In the genomic region with DNA sequence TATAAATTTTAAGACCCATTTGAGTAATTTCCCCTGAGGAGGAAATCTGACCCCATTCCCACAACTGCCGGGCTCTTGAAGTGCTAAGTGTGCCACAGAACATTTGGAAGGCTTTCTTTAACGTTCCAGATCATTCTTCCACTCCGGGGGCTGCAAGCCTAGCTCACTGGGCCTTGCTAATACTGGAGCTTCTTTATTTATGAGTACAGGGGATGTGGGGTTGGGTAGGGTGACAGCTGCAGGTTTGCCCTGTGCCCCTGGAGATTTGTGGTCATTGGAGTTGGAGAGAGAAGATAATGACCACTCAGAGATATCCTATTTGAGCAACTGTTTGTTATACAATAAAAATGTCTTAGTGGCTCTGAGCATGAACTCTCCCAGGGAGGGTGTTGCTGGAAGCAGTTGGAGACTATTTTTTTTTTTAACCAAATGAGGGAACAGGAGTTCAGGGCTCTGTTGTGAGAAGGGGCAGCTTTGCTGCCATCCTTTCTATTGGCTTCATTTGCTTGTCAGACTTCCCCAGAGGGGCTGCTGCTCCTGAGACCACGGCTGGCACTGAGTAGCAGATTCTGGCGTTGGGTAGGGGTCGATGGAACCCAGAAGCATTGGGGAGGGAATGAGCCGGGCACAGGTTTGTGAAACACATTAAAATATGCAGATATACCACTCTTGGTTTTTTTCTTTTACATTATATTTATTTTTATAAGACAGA, we compare ENCODE assay signal across 13 mouse cellular contexts.
DNase-seq lines count a peak whose midpoint lies in the region; ATAC-seq lines count a peak whose summit lies in the region.
"Had no signal": no experiment of that assay in that cellular context is flagged by ENCODE, and none has a peak within 500 bp of the region (broad histone marks: within the 10 kb centered on the region; RNA-seq: fewer than 3 reads in every experiment).

No protein-coding gene starts in this region.

- 59% methylated on average over 7 of the region's 7 CpGs for WGBS in heart, embryonic 11.5 days (ENCODE audit: insufficient replicate concordance)
- WGBS in midbrain, embryonic 10.5 days = 66% methylated on average over 7 of the region's 7 CpGs
- WGBS in midbrain, embryonic 15.5 days = 40% methylated on average over 7 of the region's 7 CpGs
- WGBS in neural tube, embryonic 14.5 days = 15% methylated on average over 7 of the region's 7 CpGs

- H3K27me3 ChIP-seq in heart, embryonic 11.5 days (ENCODE audit: control insufficient read depth, insufficient read depth, low read length) = peaks cover 6% of the 10 kb centered on the region; the same call in 1 of the 2 replicates
- peaks cover 55% of the 10 kb centered on the region for H3K27me3 ChIP-seq in midbrain, embryonic 10.5 days (ENCODE audit: low read depth, poor library complexity, severe bottlenecking)
- H3K27me3 ChIP-seq in midbrain, embryonic 15.5 days (replicated peaks) = no peaks in the 10 kb centered on the region
- no peaks in the 10 kb centered on the region for H3K27me3 ChIP-seq in neural tube, embryonic 14.5 days (ENCODE audit: control insufficient read depth, insufficient read depth, low read length)

- H3K9me3 ChIP-seq in heart, embryonic 11.5 days (replicated peaks; ENCODE audit: control insufficient read depth, low read length) = no peaks in the 10 kb centered on the region
- no peaks in the 10 kb centered on the region for H3K9me3 ChIP-seq in midbrain, embryonic 10.5 days (replicated peaks)
- no peaks in the 10 kb centered on the region for H3K9me3 ChIP-seq in midbrain, embryonic 15.5 days
- no peaks in the 10 kb centered on the region for H3K9me3 ChIP-seq in neural tube, embryonic 14.5 days (ENCODE audit: control insufficient read depth, low read length)
- H3K9me3 ChIP-seq: heart, embryonic 12.5 days had no signal

- peak; percentile 82 for DNase-seq in heart, adult 11 months
- no peak for DNase-seq in midbrain, embryonic 10.5 days (ENCODE audit: low spot score)
- peak; percentile 30 for DNase-seq in kidney, postnatal 10 days
- no peak for DNase-seq in lung, postnatal 14 days
- DNase-seq: cerebellum, adult 11-12 months; right cerebral cortex, postnatal 25 days had no signal

- no peaks in the 10 kb centered on the region for H3K36me3 ChIP-seq in heart, embryonic 11.5 days (ENCODE audit: control insufficient read depth, insufficient read depth, low read length)
- H3K36me3 ChIP-seq in midbrain, embryonic 10.5 days = no peaks in the 10 kb centered on the region
- no peaks in the 10 kb centered on the region for H3K36me3 ChIP-seq in midbrain, embryonic 15.5 days (replicated peaks)
- no peaks in the 10 kb centered on the region for H3K36me3 ChIP-seq in neural tube, embryonic 14.5 days (ENCODE audit: control insufficient read depth, insufficient read depth, low read length)
- H3K36me3 ChIP-seq: heart, embryonic 12.5 days had no signal

- no peak overlapping the region for H3K4me2 ChIP-seq in heart, embryonic 11.5 days
- no peak overlapping the region for H3K4me2 ChIP-seq in midbrain, embryonic 15.5 days
- no peak overlapping the region for H3K4me2 ChIP-seq in neural tube, embryonic 14.5 days (ENCODE audit: low read depth, low read length)
- H3K4me2 ChIP-seq: heart, embryonic 12.5 days had no signal

- H3K27ac ChIP-seq in heart, embryonic 11.5 days (ENCODE audit: low read depth, low read length) = no peak overlapping the region
- 0 out of 2 replicates have a peak overlapping the region, but pooled peaks have one; percentile 49 for H3K27ac ChIP-seq in midbrain, embryonic 10.5 days (replicated peaks)
- no peak overlapping the region for H3K27ac ChIP-seq in midbrain, embryonic 15.5 days
- H3K27ac ChIP-seq in neural tube, embryonic 14.5 days (ENCODE audit: low read depth, low read length) = peak overlapping the region; percentile 53
- H3K27ac ChIP-seq: liver, embryonic 14.5 days; macrophage had no signal

- ATAC-seq in heart, embryonic 11.5 days (replicated peaks; ENCODE audit: insufficient number of reproducible peaks, low FRiP score, low TSS enrichment) = no peak
- no peak for ATAC-seq in midbrain, embryonic 15.5 days (replicated peaks)
- no peak for ATAC-seq in neural tube, embryonic 14.5 days (ENCODE audit: low read depth)
- ATAC-seq: activated CD4-positive, CD25-positive, alpha-beta regulatory T cell, adult 4 months had no signal

- no peak overlapping the region for H3K9ac ChIP-seq in heart, embryonic 11.5 days (ENCODE audit: low read depth, low read length)
- H3K9ac ChIP-seq in midbrain, embryonic 15.5 days = no peak overlapping the region
- no peak overlapping the region for H3K9ac ChIP-seq in neural tube, embryonic 14.5 days (replicated peaks; ENCODE audit: low read depth, low read length)
- H3K9ac ChIP-seq: heart, embryonic 12.5 days; liver, embryonic 14.5 days had no signal

- no peak overlapping the region for H3K4me3 ChIP-seq in heart, embryonic 11.5 days (ENCODE audit: low read depth, low read length)
- no peak overlapping the region for H3K4me3 ChIP-seq in midbrain, embryonic 10.5 days
- H3K4me3 ChIP-seq in midbrain, embryonic 15.5 days = no peak overlapping the region
- H3K4me3 ChIP-seq in neural tube, embryonic 14.5 days (ENCODE audit: low read depth, low read length) = no peak overlapping the region
- H3K4me3 ChIP-seq: heart, embryonic 12.5 days had no signal

- no peaks in the 10 kb centered on the region for H3K4me1 ChIP-seq in heart, embryonic 11.5 days (ENCODE audit: control insufficient read depth, insufficient read depth, low read length)
- H3K4me1 ChIP-seq in midbrain, embryonic 10.5 days = peaks cover 52% of the 10 kb centered on the region
- peaks cover 41% of the 10 kb centered on the region for H3K4me1 ChIP-seq in midbrain, embryonic 15.5 days
- H3K4me1 ChIP-seq in neural tube, embryonic 14.5 days (ENCODE audit: control insufficient read depth, insufficient read depth, low read length) = peaks cover 38% of the 10 kb centered on the region

Comparison
In these comparisons a context has a peak if more than half of its experiments do, and no peak if none do; other contexts are left out.
1. H3K27ac ChIP-seq: peak in midbrain, embryonic 10.5 days (single experiment) and neural tube, embryonic 14.5 days (single experiment); none in heart, embryonic 11.5 days (single experiment) and midbrain, embryonic 15.5 days (single experiment).
2. DNase-seq: peak in heart, adult 11 months (single experiment) and kidney, postnatal 10 days (single experiment); none in midbrain, embryonic 10.5 days (single experiment) and lung, postnatal 14 days (single experiment).